In genomic region chr1:172512962-172513361, GRCm38 (mm10) we compare ENCODE assay signal across 8 mouse cellular contexts. TPM values are rescaled to one million over a fixed set of nuclear protein-coding genes. Genes with fewer than 3 reads are reported as not detected.
DNase-seq lines count a peak whose midpoint lies in the region; ATAC-seq lines count a peak whose summit lies in the region.

No protein-coding gene starts in this region.

- no peaks in the 10 kb centered on the region for H3K27me3 ChIP-seq in heart, embryonic 15.5 days
- H3K27me3 ChIP-seq in kidney, embryonic 16.5 days (ENCODE audit: insufficient read depth, low read length): no peaks in the 10 kb centered on the region

- peak overlapping the region; percentile 17 for H3K4me3 ChIP-seq in brown adipose tissue, adult 24 weeks (ENCODE audit: insufficient read depth, low read depth, low read length)
- H3K4me3 ChIP-seq in heart, embryonic 15.5 days: peak overlapping the region; percentile 27
- H3K4me3 ChIP-seq in kidney, embryonic 16.5 days (ENCODE audit: low read length): no peak overlapping the region

- H3K4me1 ChIP-seq in brown adipose tissue, adult 24 weeks (ENCODE audit: control insufficient read depth, insufficient read depth, insufficient read length, low read length): peaks cover 33% of the 10 kb centered on the region; the same call in 1 of the 2 replicates
- H3K4me1 ChIP-seq in heart, embryonic 15.5 days (replicated peaks): peaks cover 54% of the 10 kb centered on the region
- H3K4me1 ChIP-seq in kidney, embryonic 16.5 days (ENCODE audit: insufficient read depth, low read length): peaks cover 35% of the 10 kb centered on the region

- H3K4me2 ChIP-seq in heart, embryonic 15.5 days: peak overlapping the region; percentile 53
- peak overlapping the region; percentile 30 for H3K4me2 ChIP-seq in kidney, embryonic 16.5 days (replicated peaks; ENCODE audit: low read depth, low read length)

- DNase-seq in Muller cell, postnatal 12 days (ENCODE audit: inconsistent ontology term): peak; percentile 23
- peak; percentile 87 for DNase-seq in lung, postnatal 25 days (ENCODE audit: low spot score)
- DNase-seq in spleen, adult 18-20 months: peak; percentile 65 to 74
- DNase-seq in frontal cortex, postnatal 36 days (ENCODE audit: low spot score in 2 of 2): no peak

- 17% methylated on average over 13 of the region's 13 CpGs for WGBS in heart, embryonic 15.5 days
- WGBS in kidney, embryonic 16.5 days: 21% methylated on average over 13 of the region's 13 CpGs

- no peak overlapping the region; the same call in 1 of the 2 replicates for H3K9ac ChIP-seq in heart, embryonic 15.5 days
- peak overlapping the region; percentile 46; the same call in 1 of the 2 replicates for H3K9ac ChIP-seq in kidney, embryonic 16.5 days (replicated peaks; ENCODE audit: low read length)

- 0 out of 2 replicates have a peak, but pooled peaks cover 4% of the 10 kb centered on the region for H3K36me3 ChIP-seq in heart, embryonic 15.5 days
- peaks cover 8% of the 10 kb centered on the region; the same call in 1 of the 2 replicates for H3K36me3 ChIP-seq in kidney, embryonic 16.5 days (ENCODE audit: insufficient read depth, low read length)

- H3K9me3 ChIP-seq in heart, embryonic 15.5 days (replicated peaks): no peaks in the 10 kb centered on the region
- peaks cover 4% of the 10 kb centered on the region; the same call in 1 of the 2 replicates for H3K9me3 ChIP-seq in kidney, embryonic 16.5 days (ENCODE audit: low read length)

- H3K27ac ChIP-seq in brown adipose tissue, adult 24 weeks (replicated peaks; ENCODE audit: low read depth, low read length): peak overlapping the region; percentile 77
- peak overlapping the region; percentile 82 for H3K27ac ChIP-seq in heart, embryonic 15.5 days
- peak overlapping the region; percentile 79 for H3K27ac ChIP-seq in kidney, embryonic 16.5 days (ENCODE audit: low read length)

- ATAC-seq in heart, embryonic 15.5 days (replicated peaks; ENCODE audit: insufficient number of reproducible peaks, insufficient read depth, low FRiP score, low read depth): no peak; the same call in 1 of the 2 replicates
- ATAC-seq in kidney, embryonic 16.5 days (ENCODE audit: low FRiP score, low TSS enrichment): peak; percentile 49; the same call in 1 of the 2 replicates
- ATAC-seq in cerebellum, adult (ENCODE audit: insufficient number of reproducible peaks, low FRiP score, low TSS enrichment): no peak

RNA-seq across cellular contexts. Expression of gene Cfap45, which starts 7.6 kb away (rescaled TPM):
- not detected in 2 replicates for polyA plus RNA-seq in brown adipose tissue, adult 24 weeks (2012; ENCODE audit: insufficient read depth, insufficient read length, missing spikeins)
- polyA plus RNA-seq in heart, embryonic 15.5 days (2015; fragmentation: Nextera tagmentation; extraction: Ambion mirVana): 2.3 and 3.3 TPM in 2 replicates
- polyA plus RNA-seq in kidney, embryonic 16.5 days (2015; fragmentation: Nextera tagmentation; extraction: Ambion mirVana): 1.9 and 2.5 TPM in 2 replicates

RNA-seq across cellular contexts. Expression of gene Tagln2, which starts 13.1 kb away (rescaled TPM):
- 26.2 and 29.3 TPM in 2 replicates for polyA plus RNA-seq in brown adipose tissue, adult 24 weeks (2012; ENCODE audit: insufficient read depth, insufficient read length, missing spikeins)
- 276 and 327 TPM in 2 replicates for polyA plus RNA-seq in heart, embryonic 15.5 days (2015; fragmentation: Nextera tagmentation; extraction: Ambion mirVana)
- polyA plus RNA-seq in kidney, embryonic 16.5 days (2015; fragmentation: Nextera tagmentation; extraction: Ambion mirVana): 280 and 282 TPM in 2 replicates

RNA-seq across cellular contexts. Expression of gene Igsf9, which starts 31.4 kb away (rescaled TPM):
- 0.96 TPM in 1 of 2 replicates, not detected in the other for polyA plus RNA-seq in brown adipose tissue, adult 24 weeks (2012; ENCODE audit: insufficient read depth, insufficient read length, missing spikeins)
- 2.9 and 7.7 TPM in 2 replicates for polyA plus RNA-seq in heart, embryonic 15.5 days (2015; fragmentation: Nextera tagmentation; extraction: Ambion mirVana)
- 45.7 and 58.1 TPM in 2 replicates for polyA plus RNA-seq in kidney, embryonic 16.5 days (2015; fragmentation: Nextera tagmentation; extraction: Ambion mirVana)

RNA-seq across cellular contexts. Expression of gene Slamf9, which starts 37.8 kb away (rescaled TPM):
- polyA plus RNA-seq in brown adipose tissue, adult 24 weeks (2012; ENCODE audit: insufficient read depth, insufficient read length, missing spikeins): 3.5 and 4.5 TPM in 2 replicates
- 0.83 and 1.1 TPM in 2 replicates for polyA plus RNA-seq in heart, embryonic 15.5 days (2015; fragmentation: Nextera tagmentation; extraction: Ambion mirVana)
- polyA plus RNA-seq in kidney, embryonic 16.5 days (2015; fragmentation: Nextera tagmentation; extraction: Ambion mirVana): 1.0 and 1.7 TPM in 2 replicates

RNA-seq across cellular contexts. Expression of gene Vsig8, which starts 42.8 kb away (rescaled TPM):
- polyA plus RNA-seq in brown adipose tissue, adult 24 weeks (2012; ENCODE audit: insufficient read depth, insufficient read length, missing spikeins): not detected in 2 replicates
- polyA plus RNA-seq in heart, embryonic 15.5 days (2015; fragmentation: Nextera tagmentation; extraction: Ambion mirVana): 0.34 and 0.55 TPM in 2 replicates
- 0.34 and 0.68 TPM in 2 replicates for polyA plus RNA-seq in kidney, embryonic 16.5 days (2015; fragmentation: Nextera tagmentation; extraction: Ambion mirVana)

Comparison
In these comparisons a context has a peak if more than half of its experiments do, and no peak if none do; other contexts are left out.
1. DNase-seq: peak in Muller cell, postnatal 12 days (single experiment), lung, postnatal 25 days (single experiment) and spleen, adult 18-20 months (2 of 2); none in frontal cortex, postnatal 36 days (0 of 2).
2. Peak in every context shown above with its lines, with median percentiles within 50 percentile points of each other: H3K27ac ChIP-seq.